Mouse (Mus musculus) lung, embryonic 16.5 days (tissue): ENCODE results near the gene Vmn2r78. TPM values are rescaled to one million over a fixed set of nuclear protein-coding genes. Genes with fewer than 3 reads are reported as not detected.
"Not testable (repeated sequence)": the region's sequence is repeated elsewhere in the genome, so short reads cannot be mapped to it uniquely, and the experiment has no call there.

Experiments
- ATAC-seq: fragments of 200-750 bp; cut with Nextera tagmentation; 2 replicates; pipeline ENCODE4 v1.8.0; 2017; ENCODE audit warnings: low read depth, mild to moderate bottlenecking, moderate library complexity
- H3K27ac ChIP-seq: fragments of 300-500 bp; sonication (generic); 2 replicates; pipeline ENCODE4 v1.5.1; 2014; ENCODE audit warnings: mild to moderate bottlenecking, control low read depth, low read length
- H3K27me3 ChIP-seq: fragments of 300-500 bp; sonication (generic); 2 replicates; pipeline ENCODE4 v1.6.1; 2014; ENCODE audit warnings: low read depth, low read length, mixed read lengths; ENCODE audit not compliant: control insufficient read depth, insufficient read depth
- H3K36me3 ChIP-seq: fragments of 300-500 bp; sonication (generic); 2 replicates; pipeline ENCODE4 v1.6.1; 2014; ENCODE audit warnings: low read length; ENCODE audit not compliant: control insufficient read depth, insufficient read depth
- H3K4me1 ChIP-seq: fragments of 300-500 bp; sonication (generic); replicated peaks from 2 replicates; pipeline ENCODE4 v1.6.1; 2014; ENCODE audit warnings: low read length, mixed read lengths; ENCODE audit not compliant: control insufficient read depth, insufficient read depth
- H3K4me2 ChIP-seq: fragments of 300-500 bp; sonication (generic); 2 replicates; pipeline ENCODE4 v1.6.1; 2014; ENCODE audit warnings: low read depth, low read length, control low read depth
- H3K4me3 ChIP-seq: fragments of 300-500 bp; sonication (generic); 2 replicates; pipeline ENCODE4 v1.5.1; 2014; ENCODE audit warnings: mild to moderate bottlenecking, low read length, control low read depth
- H3K9ac ChIP-seq: fragments of 300-500 bp; sonication (generic); 2 replicates; pipeline ENCODE4 v1.6.1; 2014; ENCODE audit warnings: low read length, control low read depth
- H3K9me3 ChIP-seq: fragments of 300-500 bp; sonication (generic); 2 replicates; pipeline ENCODE4 v1.6.1; 2016; ENCODE audit warnings: low read length; ENCODE audit not compliant: control insufficient read depth
- WGBS: fragments of 180-500 bp; shearing (Covaris S2); extraction: QIAGEN DNeasy Blood & Tissue Kit; methylation state at CpG from one replicate; pipeline ENCODE4 v1.1.7; 2014; 5-methylcytosine and 5-hydroxymethylcytosine counted together
- polyA plus RNA-seq: library from polyadenylated mRNA; unstranded; fragments of >200 nt; fragmentation: Nextera tagmentation; extraction: Ambion mirVana; gene quantifications from 2 replicates; pipeline ENCODE4 v1.2.1, GENCODE M21; 2015

The Vmn2r78 gene
- not detected in 2 replicates for polyA plus RNA-seq

- H3K27me3 ChIP-seq, H3K9me3 ChIP-seq, H3K4me2 ChIP-seq, H3K36me3 ChIP-seq, H3K9ac ChIP-seq, H3K4me1 ChIP-seq, ATAC-seq, H3K4me3 ChIP-seq, H3K27ac ChIP-seq: not testable (repeated sequence)
- 80% methylated on average over 2 of the region's 2 CpGs for WGBS
Observed at GRCm38 (mm10) chr7:86914794-86915193, at the start of gene Vmn2r78. TSS of gene Vmn2r78 (plus strand) at chr7:86915094.

GRCm38 (mm10) chr7:86889470-86890469 lies 25.1 kb upstream of the Vmn2r78 start:
- no peak overlapping the region for H3K27ac ChIP-seq
- no peak overlapping the region for H3K9ac ChIP-seq
- H3K27me3 ChIP-seq = no peaks in the 10 kb centered on the region
- no peaks in the 10 kb centered on the region for H3K9me3 ChIP-seq
- no peaks in the 10 kb centered on the region for H3K4me1 ChIP-seq
- H3K36me3 ChIP-seq = no peaks in the 10 kb centered on the region
- H3K4me3 ChIP-seq = no peak overlapping the region
- H3K4me2 ChIP-seq = no peak overlapping the region
- ATAC-seq = no peak
- 78% methylated on average over 4 of the region's 4 CpGs for WGBS

GRCm38 (mm10) chr7:86937288-86937687 lies 22.4 kb downstream of the Vmn2r78 start:
- 68% methylated on average over 5 of the region's 5 CpGs for WGBS

GRCm38 (mm10) chr7:86994700-86995099 lies 79.8 kb downstream of the Vmn2r78 start:
- Histone ChIP-seq H3K27ac (no peak overlapping the region), H3K4me2 (no peak overlapping the region), H3K27me3 (no peaks in the 10 kb centered on the region), H3K4me3 (no peak overlapping the region), H3K36me3 (no peaks in the 10 kb centered on the region), H3K4me1 (no peaks in the 10 kb centered on the region), H3K9ac (no peak overlapping the region), H3K9me3 (no peaks in the 10 kb centered on the region)
- no peak for ATAC-seq
- 19% methylated on average over 1 of the region's 1 CpGs for WGBS

More at GRCm38 (mm10) chr7:86937288-86937687, 22.4 kb downstream of the Vmn2r78 start:
- Histone ChIP-seq H3K27me3 (no peaks in the 10 kb centered on the region), H3K27ac (no peak overlapping the region), H3K9me3 (no peaks in the 10 kb centered on the region), H3K9ac (no peak overlapping the region), H3K4me2 (no peak overlapping the region), H3K4me1 (no peaks in the 10 kb centered on the region), H3K36me3 (no peaks in the 10 kb centered on the region), H3K4me3 (no peak overlapping the region)
- no peak for ATAC-seq

- H3K9me3 ChIP-seq, H3K4me2 ChIP-seq, H3K4me3 ChIP-seq, H3K36me3 ChIP-seq, ATAC-seq, H3K27ac ChIP-seq, H3K4me1 ChIP-seq, H3K9ac ChIP-seq, H3K27me3 ChIP-seq: not testable (repeated sequence)
- WGBS = 73% methylated on average over 1 of the region's 1 CpGs
Observed at GRCm38 (mm10) chr7:86995815-86996214, 80.9 kb downstream of the Vmn2r78 start, which contains the start of gene Vmn2r79. TSS of gene Vmn2r79 (plus strand) at chr7:86996115.

Other genes starting within 250 kb of the Vmn2r78 start
- not detected in 2 replicates for gene Olfr292, start 226.8 kb upstream of the Vmn2r78 start, polyA plus RNA-seq
- 0.13 and 0.24 TPM in 2 replicates for gene Folh1, start 139.2 kb upstream of the Vmn2r78 start, polyA plus RNA-seq
- not detected in 2 replicates for gene Vmn2r77, start 120.1 kb upstream of the Vmn2r78 start, polyA plus RNA-seq
- gene Vmn2r79, start 81.0 kb downstream of the Vmn2r78 start, polyA plus RNA-seq = not detected in 2 replicates